Mouse (Mus musculus) CH12.LX (cell line): ENCODE data around the gene Gm49380. TPM values are rescaled to one million over a fixed set of nuclear protein-coding genes. Genes with fewer than 3 reads are reported as not detected.

Experiments used
- DNase-seq: peaks from one replicate; pipeline ENCODE4 v3.0.0-alpha.2; 2013; ENCODE audit errors: extremely low read depth
- H3K27ac ChIP-seq: 2 replicates; pipeline ENCODE4 v1.5.1; 2012; ENCODE audit warnings: low read depth, mild to moderate bottlenecking, control low read depth, moderate library complexity; ENCODE audit not compliant: insufficient read depth
- H3K27me3 ChIP-seq: replicated peaks from 2 replicates; pipeline ENCODE3; 2012; ENCODE audit warnings: inconsistent platforms
- H3K36me3 ChIP-seq, 2 experiments: replicated peaks in 1 of 2; 2 replicates each; pipeline versions ENCODE3 to v1.6.1; 2012; ENCODE audit warnings: inconsistent platforms in 1 of 2, low read length in 1 of 2, mild to moderate bottlenecking in 1 of 2, mixed read lengths in 1 of 2, moderate library complexity in 1 of 2; ENCODE audit not compliant: control insufficient read depth in 1 of 2, insufficient read depth in 1 of 2
- H3K4me1 ChIP-seq, 2 experiments: 2 replicates each; pipeline ENCODE4 v1.6.1; 2012; ENCODE audit warnings: inconsistent platforms in 1 of 2, moderate library complexity in 1 of 2; ENCODE audit not compliant: insufficient read depth in 2 of 2, control insufficient read depth in 1 of 2
- H3K4me2 ChIP-seq: 2 replicates; pipeline ENCODE4 v1.6.1; 2012; ENCODE audit warnings: low read depth, mild to moderate bottlenecking, control low read depth; ENCODE audit not compliant: poor library complexity, insufficient read depth, severe bottlenecking
- H3K4me3 ChIP-seq, 3 experiments: fragments of 150-350 bp in 1 of 3; sonication (generic) in 1 of 3; replicated peaks in 1 of 3; 2 replicates each; pipeline versions ENCODE3 to v1.5.1; 2011 to 2012; ENCODE audit warnings: low read depth in 2 of 3, low read length in 2 of 3, mild to moderate bottlenecking in 2 of 3, moderate library complexity in 2 of 3, control low read depth in 1 of 3, improper control_type of control experiment in 1 of 3, inconsistent platforms in 1 of 3, mixed read lengths in 1 of 3; ENCODE audit not compliant: poor library complexity in 1 of 3
- H3K79me2 ChIP-seq: replicated peaks from 2 replicates; pipeline ENCODE4 v1.6.1; 2012; ENCODE audit warnings: mild to moderate bottlenecking, moderate library complexity; ENCODE audit not compliant: control insufficient read depth, poor library complexity, insufficient read depth, severe bottlenecking; ENCODE audit errors: extremely low read depth
- H3K9ac ChIP-seq: 2 replicates; pipeline ENCODE4 v1.6.1; 2012; ENCODE audit warnings: low read depth, mild to moderate bottlenecking, control low read depth, moderate library complexity; ENCODE audit not compliant: insufficient read depth
- H3K9me3 ChIP-seq: replicated peaks from 2 replicates; pipeline ENCODE3; 2012; ENCODE audit warnings: low read length, inconsistent platforms, mixed read lengths
- BHLHE40 ChIP-seq: IDR thresholded peaks from 2 replicates; pipeline ENCODE4 v1.6.1; 2011; ENCODE audit warnings: mild to moderate bottlenecking, low read depth, low read length, improper control_type of control experiment
- CHD1 ChIP-seq: IDR thresholded peaks from 2 replicates; pipeline ENCODE4 v1.6.1; 2012; ENCODE audit warnings: low read depth, low read length, improper control_type of control experiment, inconsistent platforms
- E2F4 ChIP-seq: IDR thresholded peaks from 2 replicates; pipeline ENCODE4 v1.6.1; 2011; ENCODE audit warnings: low read depth, low read length, improper control_type of control experiment; ENCODE audit not compliant: insufficient replicate concordance
- ELF1 ChIP-seq: IDR thresholded peaks from 2 replicates; pipeline ENCODE4 v1.6.1; 2014; ENCODE audit warnings: low read depth, mild to moderate bottlenecking, inconsistent platforms, low read length, improper control_type of control experiment
- EP300 ChIP-seq: IDR thresholded peaks from 2 replicates; pipeline ENCODE4 v1.6.1; 2011; ENCODE audit warnings: low read length, improper control_type of control experiment
- GABPA ChIP-seq: IDR thresholded peaks from 2 replicates; pipeline ENCODE4 v1.6.1; 2012; ENCODE audit warnings: low read depth, low read length, improper control_type of control experiment, inconsistent platforms; ENCODE audit not compliant: insufficient replicate concordance
- HCFC1 ChIP-seq: IDR thresholded peaks from 2 replicates; pipeline ENCODE4 v1.6.1; 2012; ENCODE audit warnings: low read depth, mild to moderate bottlenecking, inconsistent platforms, low read length, improper control_type of control experiment
- IRF4 ChIP-seq: IDR thresholded peaks from 2 replicates; pipeline ENCODE4 v1.6.1; 2014; ENCODE audit warnings: low read depth, mild to moderate bottlenecking, inconsistent platforms, low read length, improper control_type of control experiment
- JUN ChIP-seq: IDR thresholded peaks from 2 replicates; pipeline ENCODE4 v1.6.1; 2011; ENCODE audit warnings: low read depth, mild to moderate bottlenecking, low read length, improper control_type of control experiment, moderate library complexity; ENCODE audit not compliant: insufficient read depth
- JUND ChIP-seq: conservative IDR thresholded peaks from 2 replicates; pipeline ENCODE4 v1.6.1; 2011; ENCODE audit warnings: low read depth, low read length, improper control_type of control experiment
- KAT2A ChIP-seq: IDR thresholded peaks from 2 replicates; pipeline ENCODE4 v1.6.1; 2012; ENCODE audit warnings: low read length, improper control_type of control experiment, inconsistent platforms; ENCODE audit not compliant: insufficient replicate concordance
- MAX ChIP-seq: IDR thresholded peaks from 2 replicates; pipeline ENCODE4 v1.6.1; 2011; ENCODE audit warnings: low read length, improper control_type of control experiment
- MAZ ChIP-seq: IDR thresholded peaks from 2 replicates; pipeline ENCODE4 v1.6.1; 2012; ENCODE audit warnings: low read depth, mild to moderate bottlenecking, inconsistent platforms, low read length, improper control_type of control experiment, moderate library complexity
- MEF2A ChIP-seq: IDR thresholded peaks from 2 replicates; pipeline ENCODE4 v1.6.1; 2014; ENCODE audit warnings: low read depth, mild to moderate bottlenecking, inconsistent platforms, low read length, improper control_type of control experiment, borderline replicate concordance
- MYC ChIP-seq: IDR thresholded peaks from 2 replicates; pipeline ENCODE4 v1.6.1; 2011; ENCODE audit warnings: low read depth, mild to moderate bottlenecking, improper control_type of control experiment, low read length
- NELFE ChIP-seq: IDR thresholded peaks from 2 replicates; pipeline ENCODE4 v1.6.1; 2011; ENCODE audit warnings: low read depth, low read length, improper control_type of control experiment
- NRF1 ChIP-seq: IDR thresholded peaks from 2 replicates; pipeline ENCODE4 v1.6.1; 2014; ENCODE audit warnings: low read depth, mild to moderate bottlenecking, inconsistent platforms, low read length, improper control_type of control experiment, moderate library complexity
- PAX5 ChIP-seq: IDR thresholded peaks from 2 replicates; pipeline ENCODE4 v1.6.1; 2012; ENCODE audit warnings: low read length, inconsistent platforms, mixed read lengths
- POLR2AphosphoS2 ChIP-seq: IDR thresholded peaks from 2 replicates; pipeline ENCODE4 v1.6.1; 2011; ENCODE audit warnings: low read depth, low read length, improper control_type of control experiment
- RCOR1 ChIP-seq: conservative IDR thresholded peaks from 2 replicates; pipeline ENCODE4 v1.6.1; 2012; ENCODE audit warnings: low read depth, mild to moderate bottlenecking, inconsistent platforms, low read length, improper control_type of control experiment
- SIN3A ChIP-seq: IDR thresholded peaks from 2 replicates; pipeline ENCODE4 v1.6.1; 2012; ENCODE audit warnings: low read length, improper control_type of control experiment, inconsistent platforms
- SMC3 ChIP-seq: IDR thresholded peaks from 2 replicates; pipeline ENCODE4 v1.6.1; 2011; ENCODE audit warnings: low read depth, low read length, improper control_type of control experiment
- TCF12 ChIP-seq: IDR thresholded peaks from 2 replicates; pipeline ENCODE4 v1.6.1; 2014; ENCODE audit warnings: low read depth, mild to moderate bottlenecking, inconsistent platforms, low read length, improper control_type of control experiment
- USF2 ChIP-seq: conservative IDR thresholded peaks from 2 replicates; pipeline ENCODE4 v1.6.1; 2011; ENCODE audit warnings: low read depth, low read length, improper control_type of control experiment
- ZC3H11A ChIP-seq: IDR thresholded peaks from 2 replicates; pipeline ENCODE4 v1.6.1; 2012; ENCODE audit warnings: low read depth, mild to moderate bottlenecking, inconsistent platforms, low read length, improper control_type of control experiment
- ZKSCAN1 ChIP-seq: IDR thresholded peaks from 2 replicates; pipeline ENCODE4 v1.6.1; 2012; ENCODE audit warnings: low read depth, inconsistent platforms, low read length, improper control_type of control experiment, borderline replicate concordance
- ZMIZ1 ChIP-seq: IDR thresholded peaks from 2 replicates; pipeline ENCODE4 v1.6.1; 2012; ENCODE audit warnings: low read depth, mild to moderate bottlenecking, inconsistent platforms, low read length, improper control_type of control experiment
- dilution Hi-C: fragments of 300-500 bp; cut with MboI; formaldehyde crosslinking; loops from 2 replicates; pipeline ENCODE4 v1.14.3; 2020; ENCODE audit warnings: low sequenced_read_pairs; ENCODE audit not compliant: extremely low pct_unique_long_range_greater_than_20kb, extremely low pct_ligation_motif_present
- in situ Hi-C: fragments of 300-500 bp; cut with MboI; formaldehyde crosslinking; loops from 3 replicates; pipeline ENCODE4 v1.14.3; 2019; ENCODE audit warnings: low sequenced_read_pairs, low pct_ligation_motif_present, low pct_unique_long_range_greater_than_20kb, mixed read lengths
- polyA plus RNA-seq: library from polyadenylated mRNA; unstranded; fragments of >175 nt; gene quantifications from 2 replicates; pipeline ENCODE4 v1.2.1, GENCODE M21; 2012; ENCODE audit warnings: low read depth; ENCODE audit not compliant: insufficient read length
- total RNA-seq, 2 experiments: library from RNA; depleted of rRNA; stranded (reverse); fragments of 300-350 nt in 1 of 2; fragments of >200 nt in 1 of 2; gene quantifications; 2 replicates each; pipeline ENCODE4 v1.2.3; 2012 to 2014

Gene Gm49380
- total and polyA plus RNA-seq, 3 experiments = not detected

DNA sequence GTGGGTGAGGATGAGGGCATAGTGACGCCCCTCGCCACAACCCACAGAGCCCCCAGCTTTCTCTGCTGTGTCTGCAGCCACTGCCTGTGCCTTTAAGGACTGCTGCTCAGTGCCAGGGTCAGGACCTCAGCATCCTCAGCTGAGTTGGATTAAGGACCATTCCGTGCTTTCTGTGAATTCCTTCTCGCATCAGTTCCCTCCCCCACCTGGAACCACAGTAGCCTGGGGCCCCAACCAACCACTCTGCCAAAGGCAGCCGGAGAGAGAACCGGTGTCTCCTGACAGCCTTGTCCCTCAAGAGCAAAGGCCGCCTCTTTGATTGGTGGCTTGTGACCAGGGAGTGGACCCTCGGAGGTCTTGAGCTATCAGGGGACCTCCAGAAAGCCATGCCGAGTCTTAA lies 11.8 kb downstream of the Gm49380 start, which contains the start of gene Mfrp:
Mfrp (plus strand) TSS at position 240 of the 400 bp plus-strand sequence.
- no peak for DNase-seq
- peaks cover 18 to 66% of the 10 kb centered on the region in 2 experiments for H3K36me3 ChIP-seq
- no peak within 1 kb of the TSS for H3K9ac ChIP-seq
- in situ Hi-C loops = no loop called here
- H3K4me3 ChIP-seq = no peak within 1 kb of the TSS
- dilution Hi-C loops = no loop called here
- no peaks in the 10 kb centered on the region for H3K27me3 ChIP-seq
- no peak for TF ChIP-seq RCOR1
- TF ChIP-seq MAZ = no peak
- TF ChIP-seq KAT2A = no peak
- TF ChIP-seq MEF2A = no peak
- no peak for TF ChIP-seq JUN
- no peak for TF ChIP-seq E2F4
- TF ChIP-seq MYC = no peak
- TF ChIP-seq ZKSCAN1 = no peak
- no peak for TF ChIP-seq BHLHE40
- TF ChIP-seq SIN3A = no peak
- no peak for TF ChIP-seq JUND
- no peak for TF ChIP-seq POLR2AphosphoS2
- no peak for TF ChIP-seq HCFC1
- TF ChIP-seq MAX = no peak
- TF ChIP-seq ZC3H11A = no peak
- no peak for TF ChIP-seq PAX5
- TF ChIP-seq NRF1 = no peak
- no peak for TF ChIP-seq ELF1
- H3K27ac ChIP-seq = no peak within 1 kb of the TSS
- peaks cover 5 to 11% of the 10 kb centered on the region in 2 experiments for H3K4me1 ChIP-seq
- H3K79me2 ChIP-seq = 0 out of 2 replicates have a peak, but pooled peaks cover 4% of the 10 kb centered on the region
- H3K9me3 ChIP-seq = no peaks in the 10 kb centered on the region
- H3K4me2 ChIP-seq = no peak within 1 kb of the TSS

DNA sequence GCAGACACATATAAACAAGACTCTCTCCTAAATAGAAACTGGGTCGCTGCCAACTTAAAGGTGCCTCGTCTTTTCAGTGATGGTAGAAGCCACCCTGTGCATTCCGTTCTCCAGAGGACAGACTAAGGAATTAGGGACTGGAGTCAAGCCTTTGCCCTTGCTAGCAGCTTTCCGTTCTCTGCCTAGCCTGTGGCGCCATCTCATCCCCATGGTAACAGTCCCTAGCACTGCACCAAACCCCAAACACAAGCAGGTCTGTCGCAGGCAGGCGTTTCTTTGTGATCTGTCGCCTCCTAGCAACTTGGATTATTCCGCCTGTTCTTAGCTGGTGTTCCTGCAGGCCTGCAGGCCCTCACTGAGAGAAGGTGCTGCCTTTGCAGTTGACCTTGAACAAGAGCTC lies 16.8 kb downstream of the Gm49380 start:
- in situ Hi-C loops (no loop called here), dilution Hi-C loops (no loop called here)
- Histone ChIP-seq H3K27ac (no peak overlapping the region), H3K79me2 (no peaks in the 10 kb centered on the region), H3K36me3 (peaks cover 3 to 41% of the 10 kb centered on the region in 2 experiments), H3K9ac (no peak overlapping the region), H3K9me3 (no peaks in the 10 kb centered on the region), H3K4me2 (no peak overlapping the region), H3K4me1 (peaks cover 2 to 21% of the 10 kb centered on the region in 2 experiments; a peak in 2 of 4 replicates), H3K4me3 (no peak overlapping the region), H3K27me3 (no peaks in the 10 kb centered on the region)
- TF ChIP-seq ELF1 (no peak), SMC3 (no peak), GABPA (no peak), ZMIZ1 (no peak), USF2 (no peak), CHD1 (no peak), EP300 (no peak), POLR2AphosphoS2 (no peak), SIN3A (no peak), TCF12 (no peak), NELFE (no peak), IRF4 (no peak)
- DNase-seq = no peak
